Mouse (Mus musculus): ENCODE results near the gene Pip5kl1.

Pip5kl1 gene

DNA sequence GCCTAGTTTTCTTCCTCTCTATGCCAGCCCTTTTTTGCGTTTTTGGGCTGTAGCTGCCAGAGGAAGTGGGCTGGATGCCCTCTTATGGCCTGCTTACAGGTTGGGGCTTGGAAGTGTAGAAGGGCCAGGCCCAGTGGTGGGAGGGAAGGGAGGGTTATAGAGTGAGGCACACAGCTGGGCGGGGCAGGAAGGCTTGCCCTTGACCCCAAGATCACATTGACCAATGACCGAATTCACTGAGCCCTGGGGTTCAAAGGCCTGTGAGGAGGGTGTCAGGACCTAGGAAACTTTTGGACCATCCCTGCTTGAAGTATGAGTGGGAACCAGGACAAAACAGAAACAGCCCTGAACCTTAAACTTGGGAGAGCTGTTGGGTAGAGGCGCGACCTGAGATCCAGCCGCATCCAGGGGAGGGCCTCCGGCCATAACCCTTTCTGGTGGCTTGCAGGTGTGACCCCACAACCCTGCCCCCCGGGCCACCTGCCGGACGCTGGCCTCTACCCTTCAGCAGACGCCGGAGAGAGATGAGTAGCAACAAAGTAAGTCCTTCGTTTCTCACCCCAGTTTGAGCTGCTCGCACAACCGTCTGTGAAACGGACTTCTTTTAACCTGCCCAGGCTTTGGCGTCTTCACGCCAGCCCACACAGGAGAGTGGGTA, 34.3 kb downstream of the Pip5kl1 start:
- CTCF ChIA-PET: interaction anchor here (1.0 to 2.1 kb wide), 2 partner anchors 22 to 25 kb away, joined by 3 to 9 read pairs; no protein-coding TSS in a partner anchor

DNA sequence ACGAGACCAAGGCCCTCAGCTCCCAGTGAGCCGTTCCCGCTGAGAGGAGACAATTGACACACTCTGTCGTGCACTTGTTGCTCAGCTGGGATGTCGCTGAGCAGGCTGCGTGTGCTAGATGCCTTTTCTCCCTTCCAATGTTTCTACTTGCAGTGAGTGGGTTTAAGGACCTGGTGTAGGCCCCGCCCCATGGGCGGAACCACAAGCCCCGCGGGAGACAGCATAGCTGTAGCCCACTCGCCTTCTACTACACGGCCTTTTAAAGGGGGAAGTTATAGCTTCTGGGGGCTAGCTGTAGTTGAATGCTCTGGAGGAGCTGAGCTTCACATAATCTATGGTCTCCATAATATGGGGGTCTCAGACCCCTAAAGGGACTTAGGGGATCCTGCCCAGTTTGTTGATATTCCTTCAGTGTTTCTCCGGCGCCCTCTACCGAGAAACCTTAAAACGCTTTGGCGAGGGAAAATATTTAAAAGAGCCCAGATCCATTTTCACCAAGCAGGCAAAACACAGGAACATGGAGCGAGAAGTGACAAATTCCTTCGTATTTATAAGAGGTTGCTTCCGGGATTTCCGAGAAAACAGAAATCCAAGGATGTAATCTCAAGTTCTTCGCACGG, 36.1 kb downstream of the Pip5kl1 start:
- CTCF ChIA-PET: interaction anchor here (2.1 kb wide), 1 partner anchor 27 kb away, joined by 9 read pairs; no protein-coding TSS in a partner anchor

DNA sequence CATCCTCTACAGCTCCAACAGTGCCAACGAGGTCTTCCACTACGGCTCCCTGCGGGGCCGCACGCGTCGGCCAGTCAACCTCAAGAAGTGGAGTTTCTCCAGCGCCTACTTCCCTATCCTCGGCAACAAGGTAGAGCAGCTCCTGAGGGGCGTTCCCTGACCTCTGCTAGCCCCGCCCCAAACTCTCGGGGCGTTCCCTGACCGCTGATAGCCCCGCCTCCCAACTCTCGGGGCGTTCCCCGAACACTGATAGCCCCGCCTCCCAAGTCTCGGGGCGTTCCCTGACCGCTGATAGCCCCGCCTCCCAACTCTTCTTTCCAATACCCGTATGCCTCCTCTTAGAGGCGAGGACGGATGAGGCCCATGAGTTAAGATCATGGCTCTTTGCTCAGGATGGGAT, 37.7 kb downstream of the Pip5kl1 start:
- CTCF ChIA-PET: no interaction called here

DNA sequence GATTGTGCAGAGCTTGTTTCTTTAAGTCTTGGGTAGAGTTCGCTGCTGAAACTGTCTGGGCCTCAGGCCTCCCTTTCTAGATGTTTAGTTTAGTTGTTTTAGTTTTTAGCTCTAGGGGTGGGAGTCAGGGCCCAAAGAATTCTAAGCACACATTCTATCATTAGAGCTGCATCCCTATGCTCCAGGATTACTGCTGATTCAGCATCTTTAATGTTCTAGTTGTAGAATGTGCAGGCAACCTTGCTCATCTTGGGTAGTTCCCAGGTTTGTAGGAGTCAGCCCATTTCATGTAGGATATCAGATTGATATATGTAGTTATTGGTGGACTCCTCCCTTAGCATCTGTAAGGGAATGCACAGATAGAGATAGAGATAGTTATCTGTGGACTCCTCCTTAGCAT, 42.5 kb downstream of the Pip5kl1 start:
- CTCF ChIA-PET: no interaction called here

DNA sequence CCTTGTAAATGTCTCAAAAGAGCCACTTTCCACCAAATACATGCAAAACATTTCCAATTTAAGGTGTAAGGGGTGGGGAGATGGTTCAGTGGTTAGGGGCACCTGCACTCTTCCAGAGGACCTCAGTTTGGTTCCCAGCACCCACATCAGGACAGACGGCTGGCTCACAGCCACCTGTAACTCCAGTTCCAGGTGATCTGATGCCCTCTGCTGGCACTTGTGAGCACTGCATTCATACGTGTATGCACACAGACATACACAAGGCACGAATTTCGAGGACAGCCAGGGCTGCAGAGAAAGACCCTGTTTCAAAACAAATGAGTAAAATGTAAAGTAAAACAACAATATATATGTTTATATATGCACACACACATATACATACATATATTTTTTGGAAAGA, 43.0 kb downstream of the Pip5kl1 start:
- CTCF ChIA-PET: no interaction called here

DNA sequence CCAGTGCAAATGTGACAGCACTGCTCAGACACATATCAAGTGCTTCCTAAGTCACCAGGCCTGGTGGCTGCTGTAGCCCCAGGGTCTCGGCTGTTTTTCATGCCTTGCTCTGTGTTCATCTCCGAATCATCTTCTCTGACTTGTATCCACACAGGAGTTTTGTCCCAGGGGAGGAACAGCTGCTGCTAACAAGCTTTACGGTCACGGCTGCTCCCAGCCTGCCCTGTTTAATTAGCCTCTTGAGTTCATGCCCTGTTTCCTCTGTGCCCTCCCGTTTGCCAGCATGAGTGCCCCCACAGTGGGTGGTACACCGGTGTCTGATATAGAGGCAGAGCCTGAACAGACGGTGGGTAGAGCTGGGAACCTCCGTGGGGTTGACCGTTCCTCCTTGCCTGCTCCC, 43.5 kb downstream of the Pip5kl1 start:
- CTCF ChIA-PET: no interaction called here

DNA sequence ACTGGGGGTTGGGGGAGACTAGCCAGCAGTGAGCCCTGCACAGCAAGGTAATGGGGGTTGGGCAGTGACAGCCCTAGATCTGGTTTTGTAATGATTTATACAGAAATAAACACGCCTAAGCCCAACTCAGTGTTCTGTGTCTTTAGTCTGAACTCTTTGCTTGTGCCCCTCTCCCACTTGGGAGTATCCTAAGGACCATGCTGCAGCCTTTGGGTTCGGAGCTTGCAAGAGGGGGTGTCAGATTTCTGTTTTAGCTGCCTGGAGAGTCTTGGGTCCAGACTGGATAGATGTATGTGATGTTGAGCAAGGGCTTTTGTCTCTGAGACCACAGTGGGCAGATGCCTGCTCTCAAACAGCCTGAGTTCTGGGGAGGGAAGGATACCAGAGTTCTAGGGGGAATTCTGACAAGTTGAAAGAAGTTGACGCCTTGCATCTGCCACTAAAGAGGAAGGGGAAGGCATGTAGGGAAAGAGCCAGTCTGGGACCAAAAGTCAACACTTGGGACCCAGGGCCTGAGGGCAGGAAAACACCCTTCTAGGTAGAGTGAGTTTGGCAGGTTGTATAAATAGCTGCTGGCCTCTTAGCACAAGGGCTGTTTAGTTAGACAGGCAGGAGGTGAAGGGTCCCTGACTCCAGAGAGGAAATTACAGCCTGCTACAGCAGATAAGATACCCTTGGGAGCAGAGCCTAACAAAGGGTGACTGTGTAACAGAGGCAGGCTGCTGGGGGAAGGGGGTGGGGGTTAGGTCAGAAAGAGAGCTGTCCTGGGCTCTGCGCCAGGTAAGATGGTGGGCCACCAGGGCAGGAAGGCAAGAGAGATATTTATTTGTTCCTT, 46.3 kb downstream of the Pip5kl1 start:
- CTCF ChIA-PET: interaction anchor here (0.5 kb wide), 1 partner anchor 20 kb away, joined by 3 read pairs; no protein-coding TSS in a partner anchor

DNA sequence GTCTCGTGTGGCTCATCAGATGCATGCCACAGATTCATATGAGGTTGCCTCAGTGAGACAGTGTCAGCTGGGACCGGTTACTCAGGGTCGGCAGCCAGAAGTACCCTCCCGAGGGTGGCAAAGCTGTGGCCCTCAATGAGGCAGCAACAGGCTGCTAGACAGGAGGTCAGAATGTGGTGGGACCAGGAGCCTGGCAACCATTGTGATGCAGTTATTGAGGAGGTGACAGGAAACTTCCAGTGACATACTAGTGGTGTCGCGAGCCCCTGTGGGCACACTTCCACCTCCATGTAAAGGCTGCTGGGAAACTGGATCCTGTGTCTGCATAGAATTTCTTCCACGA, 46.9 kb downstream of the Pip5kl1 start, which contains the start of gene Ak1:
Ak1 (plus strand) TSS at position 242 of the 343 bp plus-strand sequence.
- CTCF ChIA-PET: no interaction called here

DNA sequence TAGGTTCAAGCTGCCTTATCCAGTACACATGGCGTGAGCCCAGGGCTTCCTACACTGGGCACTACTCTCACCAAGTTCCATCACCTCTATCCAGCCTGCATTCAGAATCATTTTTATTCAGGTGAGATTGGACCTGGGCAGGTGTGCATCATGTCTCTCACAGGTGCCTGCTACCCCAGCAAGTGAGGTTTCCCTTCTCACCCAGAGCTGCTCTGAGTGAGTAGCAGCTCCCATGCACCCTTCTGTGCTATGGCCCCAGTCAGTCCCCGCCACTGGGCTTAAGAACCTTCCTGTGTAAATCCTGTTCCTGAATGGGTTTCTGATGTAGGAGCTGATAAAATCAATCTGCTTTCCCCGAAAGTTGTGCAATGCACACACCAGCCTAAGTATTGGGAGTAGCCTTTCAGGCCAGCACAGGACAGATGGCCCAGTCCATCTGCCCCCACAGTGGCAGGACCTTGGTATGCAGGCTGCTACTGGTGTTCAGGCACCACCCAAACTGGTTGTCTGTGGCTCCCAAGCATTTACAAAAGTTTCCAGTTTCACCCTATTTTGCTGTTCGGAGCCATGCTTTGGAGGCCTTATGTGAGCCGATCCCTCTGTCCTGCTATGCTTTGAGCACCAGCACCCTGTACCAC, 49.6 kb downstream of the Pip5kl1 start:
- CTCF ChIA-PET: interaction anchor here (0.6 kb wide), 1 partner anchor 112 kb away, joined by 5 read pairs; no protein-coding TSS in a partner anchor

DNA sequence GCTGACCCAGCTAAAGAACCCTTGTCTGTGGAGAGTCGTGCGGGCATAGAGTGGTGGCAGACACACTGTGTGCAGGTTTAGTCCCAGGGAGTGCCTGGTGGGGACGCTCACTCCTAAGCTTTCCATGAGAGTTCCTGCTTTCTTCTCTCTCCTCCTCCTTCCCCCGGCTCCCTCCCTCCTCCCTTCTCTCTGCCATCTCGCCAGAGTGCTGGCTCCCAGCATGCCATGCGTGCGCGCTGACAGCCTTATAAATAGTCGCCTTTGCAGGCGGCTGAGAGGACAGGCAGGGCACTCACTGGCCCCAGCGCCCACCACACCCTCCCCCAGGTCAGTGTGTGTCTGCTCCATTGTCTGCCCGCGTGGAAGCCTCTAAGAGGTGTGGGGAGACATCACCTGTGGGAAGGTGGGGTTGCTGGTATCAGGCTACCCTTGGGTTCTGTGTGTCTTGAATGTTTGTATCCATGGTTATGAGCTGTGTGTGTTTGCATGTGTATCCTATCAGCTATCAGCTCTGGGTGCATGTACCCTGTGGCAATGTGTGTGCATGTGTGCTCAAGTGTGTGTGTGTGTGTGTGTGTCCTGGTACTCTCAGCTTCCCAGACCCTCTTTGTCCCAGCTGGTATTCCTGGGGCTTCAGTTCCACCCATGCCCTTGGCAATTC, 50.7 kb downstream of the Pip5kl1 start:
- CTCF ChIA-PET: no interaction called here

DNA sequence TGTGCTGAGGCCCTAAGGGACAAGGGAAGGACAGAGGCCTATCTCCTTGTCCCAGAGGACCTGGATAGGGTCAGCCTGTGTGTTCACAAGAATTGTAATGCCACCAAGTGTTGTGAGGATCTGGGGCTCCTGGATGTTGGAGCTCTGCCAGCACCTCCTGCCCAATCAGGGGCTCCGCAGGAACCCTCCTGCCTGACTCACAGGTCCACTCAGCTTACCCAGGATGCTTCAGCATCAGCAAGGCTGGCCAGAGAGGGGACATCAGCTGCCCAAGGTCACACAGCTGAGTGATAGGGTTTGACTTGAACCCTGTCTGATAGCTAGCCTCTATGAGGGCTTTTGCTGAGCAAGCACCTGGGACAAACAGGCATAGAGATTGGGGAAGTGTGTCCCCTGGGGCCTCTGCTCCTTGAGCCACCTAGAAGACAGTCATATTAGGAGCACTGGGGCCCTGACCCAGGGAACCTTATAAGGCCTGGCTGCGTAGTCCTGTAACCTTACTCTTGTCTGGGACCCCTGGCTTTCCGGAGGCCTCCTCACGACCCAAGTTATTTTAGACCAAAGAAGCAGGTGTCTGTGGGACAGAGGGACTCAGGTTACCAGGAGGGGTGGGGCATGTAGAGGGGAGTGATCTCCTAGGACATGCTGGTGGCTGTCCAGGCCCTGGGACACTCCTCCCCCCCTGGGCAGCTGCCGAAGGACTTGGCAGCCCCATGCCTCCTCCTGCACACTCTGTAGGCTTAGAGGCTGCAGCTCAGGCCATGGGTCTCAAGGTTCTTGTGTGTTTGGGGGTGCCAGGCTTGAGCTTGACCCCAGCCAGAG, 51.5 kb downstream of the Pip5kl1 start:
- CTCF ChIA-PET: no interaction called here

DNA sequence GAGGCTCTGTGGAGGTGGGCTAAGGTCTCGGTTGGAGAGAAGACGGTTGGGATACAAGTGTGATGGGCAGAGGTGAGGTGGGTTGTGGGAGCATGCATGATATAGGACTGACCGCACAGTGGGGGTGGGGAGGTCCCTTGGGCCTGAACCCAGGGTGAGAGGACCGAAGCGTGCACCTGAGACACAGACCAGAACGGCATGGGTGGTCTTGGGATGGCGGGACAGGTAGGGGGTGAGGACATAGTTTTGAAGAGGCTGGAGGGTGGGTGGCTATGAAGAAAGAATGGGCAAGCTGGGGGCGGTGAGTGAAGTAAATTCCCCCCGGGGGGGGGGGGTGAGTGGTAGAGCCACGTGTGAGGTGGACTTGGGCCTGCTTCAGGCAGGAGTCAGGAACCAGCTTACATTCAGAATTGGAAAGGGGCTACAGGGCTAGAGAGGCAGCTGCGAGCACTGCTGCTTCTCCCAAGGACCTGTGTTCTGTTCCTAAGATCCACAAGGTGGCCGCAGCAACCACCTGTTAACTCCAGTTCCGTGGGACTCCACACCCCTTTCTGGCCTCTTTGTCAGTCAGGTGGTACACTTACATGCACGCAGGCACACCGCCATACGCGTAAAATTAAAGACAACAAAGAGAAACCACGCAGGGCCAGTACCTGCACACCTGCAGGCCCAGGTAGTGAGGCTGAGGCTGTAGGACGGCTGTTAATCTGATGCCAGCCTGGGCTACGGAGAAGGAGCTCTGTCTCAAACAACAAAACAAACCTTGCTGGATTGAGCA, 52.9 kb downstream of the Pip5kl1 start:
- CTCF ChIA-PET: no interaction called here

DNA sequence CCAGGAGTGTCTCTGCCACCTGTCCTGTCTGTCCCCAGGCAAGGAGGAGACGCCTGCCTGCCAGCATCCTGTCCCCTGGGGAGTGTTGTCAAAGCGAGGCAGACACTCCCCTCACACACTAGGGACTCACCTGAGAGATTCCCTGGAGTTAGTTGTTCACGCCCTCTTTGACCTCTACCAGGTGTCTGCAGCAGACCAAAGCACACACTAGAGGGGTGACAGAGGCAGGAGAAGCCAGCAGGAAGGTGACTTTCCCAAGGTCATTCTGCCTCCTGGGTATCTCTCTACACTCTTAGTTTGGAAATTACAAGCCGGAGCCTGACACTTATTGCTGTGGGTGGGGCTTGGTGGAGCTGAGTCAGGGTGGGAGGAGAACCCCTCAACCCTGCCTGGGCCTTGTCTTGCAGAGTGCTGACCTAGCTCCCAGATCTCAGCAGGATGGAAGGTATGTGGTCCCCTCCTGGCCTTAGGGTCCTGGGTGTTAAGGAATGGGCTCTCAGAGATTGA, 53.5 kb downstream of the Pip5kl1 start:
- CTCF ChIA-PET: no interaction called here

DNA sequence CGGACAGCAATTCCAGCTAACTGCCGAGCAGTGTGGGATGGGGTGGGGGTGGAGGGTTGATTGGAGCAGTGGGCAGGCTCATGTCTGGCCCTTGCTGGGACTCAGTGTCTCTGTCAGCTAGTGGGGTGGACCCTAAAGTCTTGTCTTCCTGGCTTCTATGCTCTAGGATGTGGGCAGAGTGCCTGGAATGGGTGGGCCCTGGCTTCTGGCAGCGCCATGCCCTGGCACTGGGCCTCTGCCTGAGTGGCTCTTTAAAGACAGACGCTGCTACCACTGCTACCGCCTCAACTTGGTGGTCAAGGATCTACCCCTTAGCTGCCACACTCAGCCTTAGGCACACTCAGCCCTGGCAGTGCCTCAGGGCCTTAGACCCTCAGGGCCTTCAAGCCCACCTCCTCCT, 54.1 kb downstream of the Pip5kl1 start:
- CTCF ChIA-PET: interaction anchor here (0.6 kb wide), 1 partner anchor 18 kb away, joined by 3 read pairs; no protein-coding TSS in a partner anchor

DNA sequence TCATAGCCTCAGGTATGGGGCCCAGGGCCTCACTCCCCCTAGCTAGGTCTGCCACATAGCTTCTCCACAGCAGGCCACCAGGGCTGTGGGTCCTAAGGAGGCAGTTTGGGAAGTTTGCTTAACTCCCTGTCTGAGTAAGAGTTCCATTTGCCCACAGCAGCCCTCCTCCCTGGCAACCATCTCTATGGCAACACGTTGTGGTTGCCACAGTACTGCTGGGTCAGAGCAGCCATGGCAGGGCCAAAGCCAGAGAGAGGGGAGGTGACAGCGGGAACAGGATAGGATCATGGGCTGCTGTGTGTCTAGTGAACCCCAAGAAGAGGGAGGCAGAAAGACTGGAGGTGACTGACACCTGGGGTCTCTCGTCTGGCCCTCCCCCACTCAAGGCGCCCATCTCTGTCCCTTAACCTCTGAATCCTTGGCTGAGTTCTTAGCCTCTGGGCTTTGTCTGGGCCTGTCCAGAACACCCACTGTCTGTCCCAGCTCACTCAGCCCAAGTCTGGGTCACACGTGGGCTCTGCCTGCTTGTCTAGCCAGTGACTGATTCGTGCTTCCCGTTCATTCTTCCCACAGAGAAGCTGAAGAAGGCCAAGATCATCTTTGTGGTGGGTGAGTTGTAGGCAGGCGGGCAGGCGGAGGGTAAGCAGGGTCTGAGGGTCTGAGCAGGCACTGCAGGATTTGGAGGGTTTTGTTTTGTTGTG, 54.8 kb downstream of the Pip5kl1 start:
- CTCF ChIA-PET: interaction anchor here (0.6 to 1.0 kb wide), 2 partner anchors 10 to 18 kb away, joined by 3 to 4 read pairs; no protein-coding TSS in a partner anchor

DNA sequence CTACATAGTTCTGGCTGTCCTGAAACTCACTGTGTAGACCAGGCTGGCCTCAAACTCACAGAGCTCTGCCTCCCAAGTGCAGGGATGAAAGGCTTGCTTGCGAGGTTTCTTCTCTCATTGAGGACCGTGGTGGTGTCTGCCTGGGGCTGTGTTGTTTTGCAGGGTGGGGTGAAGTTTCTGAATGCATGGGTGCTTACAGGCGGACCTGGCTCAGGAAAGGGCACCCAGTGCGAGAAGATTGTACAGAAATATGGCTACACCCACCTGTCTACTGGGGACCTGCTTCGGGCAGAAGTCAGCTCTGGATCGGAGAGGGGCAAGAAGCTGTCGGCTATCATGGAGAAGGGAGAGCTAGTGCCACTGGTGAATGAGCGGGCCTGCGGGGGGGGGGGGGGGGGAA, 55.4 kb downstream of the Pip5kl1 start:
- CTCF ChIA-PET: interaction anchor here (1.0 kb wide), 1 partner anchor 10 kb away, joined by 4 read pairs; no protein-coding TSS in a partner anchor

DNA sequence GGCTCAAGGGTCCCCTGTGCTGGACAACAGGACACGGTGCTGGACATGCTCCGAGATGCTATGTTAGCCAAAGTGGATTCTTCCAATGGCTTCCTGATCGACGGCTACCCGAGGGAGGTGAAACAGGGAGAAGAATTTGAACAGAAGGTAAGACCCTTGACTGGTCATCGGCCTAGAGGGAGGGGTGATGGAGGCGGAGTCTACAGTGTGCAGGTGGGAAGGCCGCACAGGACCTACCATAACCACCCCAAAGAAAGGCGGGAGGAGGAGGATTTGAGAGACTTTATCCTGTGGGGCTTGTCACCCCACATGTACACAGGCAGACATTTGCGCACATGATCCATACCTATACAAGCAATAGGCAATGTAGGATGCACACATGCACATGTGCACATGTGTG, 56.4 kb downstream of the Pip5kl1 start:
- CTCF ChIA-PET: no interaction called here

DNA sequence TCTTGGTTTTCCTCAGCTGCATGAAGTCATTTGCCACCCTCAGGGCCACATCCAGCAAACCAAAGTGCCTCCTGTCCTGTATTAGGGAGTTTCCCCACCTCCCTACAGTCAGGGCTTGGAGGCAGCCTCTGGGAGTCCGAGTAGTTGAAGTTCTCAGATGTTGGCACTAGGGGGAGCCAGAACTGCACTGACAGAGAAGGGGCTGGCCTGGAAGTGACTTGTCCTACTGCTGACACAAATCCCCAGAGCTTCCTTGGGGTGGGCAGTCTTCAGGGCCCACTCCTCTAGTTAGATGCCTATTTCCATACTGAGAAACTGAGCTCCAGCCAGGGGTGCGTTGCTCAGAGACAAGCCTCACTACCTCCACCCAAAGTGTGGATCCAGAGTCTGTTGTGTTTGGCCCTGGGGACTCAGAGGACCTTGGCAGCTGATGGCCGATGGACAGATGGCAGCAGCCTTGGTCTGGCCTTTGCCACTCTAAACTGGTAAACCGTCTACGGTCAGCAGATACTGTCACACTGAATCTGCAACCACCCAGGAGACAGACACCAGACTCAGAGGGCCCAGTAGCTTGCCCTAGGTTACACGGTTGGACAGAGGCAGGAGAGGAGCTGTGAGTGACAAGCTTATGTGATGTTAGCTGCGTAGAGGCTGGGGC, 57.3 kb downstream of the Pip5kl1 start:
- CTCF ChIA-PET: interaction anchor here (0.6 to 1.0 kb wide), 2 partner anchors 58 to 61 kb away, joined by 4 to 5 read pairs; no protein-coding TSS in a partner anchor

All from spleen, embryonic (tissue).